Mouse (Mus musculus) duodenum, adult 2 months (tissue): ENCODE results near the gene Slc38a3. TPM values are rescaled to one million over a fixed set of nuclear protein-coding genes. Genes with fewer than 3 reads are reported as not detected.

ENCODE experiments used
- polyA plus RNA-seq: library from polyadenylated mRNA; depleted of rRNA; stranded (reverse); fragments of >200 nt; gene quantifications from 2 replicates; pipeline ENCODE4 v1.2.3, GENCODE M21; 2012; ENCODE audit warnings: low replicate concordance; rRNA removed

The Slc38a3 gene
- 0.53 and 18.3 TPM in 2 replicates for polyA plus RNA-seq

GRCm38 (mm10) chr9:107669480-107669945, at the start of gene Slc38a3:
TSS of gene Slc38a3 (minus strand) at chr9:107669530.

GRCm38 (mm10) chr9:107709697-107710483, 40.6 kb upstream of the Slc38a3 start, which contains the start of gene Sema3f:
TSS of gene Sema3f (minus strand) at chr9:107710475.

GRCm38 (mm10) chr9:107679501-107679900, 10.2 kb upstream of the Slc38a3 start, which contains the start of gene Gnat1:
TSS of gene Gnat1 (minus strand) at chr9:107679712.

DNA sequence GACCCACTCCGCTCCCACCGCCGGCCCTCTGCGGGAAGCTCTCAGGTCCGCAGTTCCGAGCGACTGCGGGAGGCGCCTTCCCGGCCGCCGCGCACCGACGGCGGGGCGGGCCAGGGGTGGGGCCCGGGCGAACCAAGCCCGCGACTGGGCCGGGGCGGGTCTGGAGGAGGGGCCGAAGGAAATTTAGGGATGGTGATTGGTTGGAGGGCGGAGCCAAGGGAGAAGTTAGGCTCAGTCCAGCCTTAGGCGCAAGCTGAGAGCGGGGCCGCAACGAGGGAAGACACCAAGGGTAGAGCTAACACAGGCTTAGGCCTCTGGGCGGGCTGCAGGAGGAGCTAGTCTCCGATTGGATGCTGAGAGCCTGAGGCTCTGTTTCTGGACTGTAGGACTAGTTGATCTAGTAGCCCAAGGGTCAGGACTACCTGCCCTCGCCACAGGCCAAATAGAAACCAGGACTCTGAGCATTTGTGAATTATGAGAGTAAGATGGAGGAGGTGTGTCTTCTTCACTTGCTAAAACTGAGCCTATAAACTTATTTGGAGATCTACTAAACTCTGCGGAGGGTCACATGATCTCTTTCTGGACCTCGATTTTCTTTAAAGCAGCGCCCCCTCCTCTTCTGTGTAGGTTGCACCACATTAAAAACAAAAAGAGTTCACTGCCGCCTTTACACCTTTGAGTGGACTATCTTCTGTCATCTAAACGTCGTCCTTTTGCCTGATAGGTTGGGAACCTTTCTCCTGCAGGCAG, 33.9 kb downstream of the Slc38a3 start, which contains the start of gene Gnai2:
Gene Gnai2 (minus strand): TSS at position 89 of the 750 bp plus-strand sequence.

DNA sequence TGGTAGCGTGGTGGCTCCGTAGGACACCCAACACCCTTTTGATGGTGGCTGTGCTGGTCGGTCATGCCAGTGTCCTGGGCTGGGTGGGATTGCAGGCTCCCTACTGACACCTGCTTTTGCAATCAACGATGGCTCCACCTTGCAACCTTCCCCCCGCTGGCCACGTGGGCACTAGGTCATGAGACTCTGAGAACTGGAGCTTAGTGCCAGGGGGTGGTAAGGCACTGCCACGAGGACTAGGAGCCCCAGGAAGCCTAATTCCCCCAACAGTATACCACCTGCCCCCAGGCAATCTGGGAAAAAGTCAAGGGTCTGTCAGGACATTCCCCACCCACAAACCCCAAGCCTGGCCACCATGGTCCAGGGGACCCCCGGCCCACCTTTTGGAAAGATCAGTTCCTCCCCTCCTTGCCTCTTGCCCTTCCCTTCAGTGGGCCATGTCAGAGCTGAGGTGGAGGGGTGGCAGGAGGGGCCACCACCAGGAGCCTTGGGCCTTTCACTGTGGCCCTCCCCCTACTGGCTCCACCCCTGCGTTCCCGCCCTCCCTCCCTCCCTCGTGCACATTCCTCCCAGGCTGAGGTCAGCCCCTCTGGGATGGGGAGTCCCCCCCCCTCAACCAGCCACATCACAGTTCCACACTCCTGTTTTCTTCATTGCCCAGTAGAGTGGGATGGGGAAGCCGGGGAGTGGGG, 60.4 kb downstream of the Slc38a3 start, which contains the start of gene Sema3b:
Gene Sema3b (minus strand): TSS at position 489 of the 692 bp plus-strand sequence.

Other genes with a start within 250 kb of the Slc38a3 start
- gene Tmem115, start 135.6 kb downstream of the Slc38a3 start, polyA plus RNA-seq: 50.7 and 60.9 TPM in 2 replicates
- 41.2 and 51.5 TPM in 2 replicates for gene Cyb561d2, start 127.3 kb downstream of the Slc38a3 start, polyA plus RNA-seq
- gene Nprl2, start 127.3 kb downstream of the Slc38a3 start, polyA plus RNA-seq: 15.2 and 20.7 TPM in 2 replicates
- gene Zmynd10, start 122.2 kb downstream of the Slc38a3 start, polyA plus RNA-seq: 0.21 and 0.83 TPM in 2 replicates
- 10.1 and 16.1 TPM in 2 replicates for gene Rassf1, start 118.0 kb downstream of the Slc38a3 start, polyA plus RNA-seq
- 53.1 and 81.4 TPM in 2 replicates for gene Tusc2, start 106.3 kb downstream of the Slc38a3 start, polyA plus RNA-seq
- 125 and 220 TPM in 2 replicates for gene Hyal2, start 101.6 kb downstream of the Slc38a3 start, polyA plus RNA-seq
- gene Hyal1, start 92.6 kb downstream of the Slc38a3 start, polyA plus RNA-seq: 1.8 and 2.0 TPM in 2 replicates
- gene Naa80, start 90.6 kb downstream of the Slc38a3 start, polyA plus RNA-seq: 56.4 and 67.1 TPM in 2 replicates
- 0.25 and 1.0 TPM in 2 replicates for gene Hyal3, start 88.7 kb downstream of the Slc38a3 start, polyA plus RNA-seq
- gene Ifrd2, start 81.9 kb downstream of the Slc38a3 start, polyA plus RNA-seq: 66.8 and 74.2 TPM in 2 replicates
- 61.0 and 63.0 TPM in 2 replicates for gene Sema3b, start 60.3 kb downstream of the Slc38a3 start, polyA plus RNA-seq
- gene Gnai2, start 34.2 kb downstream of the Slc38a3 start, polyA plus RNA-seq: 278 and 384 TPM in 2 replicates
- gene Gnat1, start 10.2 kb upstream of the Slc38a3 start, polyA plus RNA-seq: 0.13 and 0.20 TPM in 2 replicates
- 23.2 and 38.4 TPM in 2 replicates for gene Sema3f, start 40.9 kb upstream of the Slc38a3 start, polyA plus RNA-seq
- gene Rbm5, start 101.5 kb upstream of the Slc38a3 start, polyA plus RNA-seq: 30.5 and 42.0 TPM in 2 replicates
- gene Rbm6, start 203.7 kb upstream of the Slc38a3 start, polyA plus RNA-seq: 4.0 and 9.6 TPM in 2 replicates
- 76.5 and 135 TPM in 2 replicates for gene Mon1a, start 218.6 kb upstream of the Slc38a3 start, polyA plus RNA-seq
- 51.2 and 56.0 TPM in 2 replicates for gene Mst1r, start 237.3 kb upstream of the Slc38a3 start, polyA plus RNA-seq